Mouse (Mus musculus) urinary bladder, postnatal 25 days (tissue): ENCODE data around the gene Scp2.

Source experiments
- DNase-seq: peaks from one replicate; pipeline ENCODE4 v3.0.0; 2022; ENCODE audit warnings: low spot score

Scp2 gene

GRCm38 (mm10) chr4:108018241-108018923 is 126.4 kb downstream of the Scp2 start:
- DNase-seq: no peak

- DNase-seq: no peak
These were observed 127.0 kb downstream of the Scp2 start for GRCm38 (mm10) chr4:108017839-108018238.

GRCm38 (mm10) chr4:108016321-108016720 is 128.5 kb downstream of the Scp2 start:
- DNase-seq: no peak

GRCm38 (mm10) chr4:108015067-108015765 is 129.6 kb downstream of the Scp2 start:
- DNase-seq: peak; percentile 69

DNA sequence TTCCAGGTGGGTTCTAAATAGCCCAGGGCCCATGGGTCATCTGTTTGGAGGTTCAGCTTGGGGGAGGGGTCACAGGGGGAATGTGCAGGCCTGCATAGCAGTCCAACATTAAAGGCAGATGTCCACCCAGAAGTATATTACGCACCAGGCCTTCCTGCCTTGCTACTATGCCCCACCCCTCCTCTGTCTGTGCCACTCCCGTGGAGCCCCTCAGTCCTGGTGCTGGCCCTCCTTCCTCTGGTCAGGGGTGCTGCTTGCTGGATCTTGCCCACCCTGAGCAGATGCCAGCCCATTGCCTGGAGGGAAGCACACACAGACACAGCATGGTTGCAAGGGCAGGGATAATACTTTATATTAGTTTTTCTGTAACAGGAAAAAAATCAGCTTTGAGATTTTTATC is 130.3 kb downstream of the Scp2 start:
- DNase-seq: no peak

DNA sequence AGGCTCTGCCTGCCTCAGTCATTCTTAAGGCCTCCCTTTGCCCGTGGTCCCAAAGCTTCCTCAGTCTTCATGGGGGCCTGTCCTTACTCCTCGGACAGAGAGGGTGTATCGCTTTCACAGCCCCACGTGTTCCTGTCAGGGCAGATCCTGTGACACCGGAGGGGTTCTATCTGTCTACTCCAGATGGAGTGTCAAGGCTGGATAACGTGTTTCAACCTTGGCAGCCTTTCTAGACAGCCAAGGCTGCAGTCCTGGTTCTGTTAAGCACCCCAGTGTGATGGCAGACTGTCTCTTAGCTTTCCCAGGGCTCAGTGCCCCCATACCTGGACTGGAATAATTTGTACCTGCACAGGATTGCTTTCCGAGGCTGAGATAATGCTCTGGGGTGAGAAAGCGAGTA is 136.3 kb downstream of the Scp2 start:
- DNase-seq: no peak

DNA sequence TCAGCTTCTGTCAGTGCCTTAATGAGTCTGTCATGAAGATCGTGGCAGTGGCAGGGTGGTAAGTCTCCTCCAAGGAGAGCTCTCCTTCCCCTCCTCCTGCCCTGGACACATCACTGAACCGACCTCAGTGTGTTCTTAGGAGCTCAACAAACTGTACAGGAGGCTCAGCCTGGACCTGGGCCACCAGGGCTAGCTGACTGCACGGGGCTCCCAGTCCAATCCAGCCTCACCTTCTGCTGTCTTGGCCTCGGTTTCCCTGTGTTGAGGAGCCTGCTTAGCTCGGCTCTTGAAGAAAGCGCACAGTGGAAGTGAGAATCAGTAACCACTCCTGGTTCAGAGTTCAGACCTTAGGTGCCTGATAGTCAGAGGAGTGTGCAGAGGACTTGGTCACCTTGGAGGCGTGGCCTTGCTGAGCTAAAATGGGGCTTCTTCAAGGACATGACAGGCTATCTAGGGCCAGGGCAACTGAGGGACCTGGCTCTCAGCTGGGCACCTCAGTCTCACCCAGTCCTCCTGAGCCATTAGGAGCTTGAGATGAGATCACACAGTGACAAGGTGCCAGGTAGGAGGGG is 137.2 kb downstream of the Scp2 start:
- no peak for DNase-seq

GRCm38 (mm10) chr4:108005328-108005727 is 139.5 kb downstream of the Scp2 start:
- no peak for DNase-seq

GRCm38 (mm10) chr4:107999380-107999779 is 145.4 kb downstream of the Scp2 start:
- DNase-seq: no peak

DNA sequence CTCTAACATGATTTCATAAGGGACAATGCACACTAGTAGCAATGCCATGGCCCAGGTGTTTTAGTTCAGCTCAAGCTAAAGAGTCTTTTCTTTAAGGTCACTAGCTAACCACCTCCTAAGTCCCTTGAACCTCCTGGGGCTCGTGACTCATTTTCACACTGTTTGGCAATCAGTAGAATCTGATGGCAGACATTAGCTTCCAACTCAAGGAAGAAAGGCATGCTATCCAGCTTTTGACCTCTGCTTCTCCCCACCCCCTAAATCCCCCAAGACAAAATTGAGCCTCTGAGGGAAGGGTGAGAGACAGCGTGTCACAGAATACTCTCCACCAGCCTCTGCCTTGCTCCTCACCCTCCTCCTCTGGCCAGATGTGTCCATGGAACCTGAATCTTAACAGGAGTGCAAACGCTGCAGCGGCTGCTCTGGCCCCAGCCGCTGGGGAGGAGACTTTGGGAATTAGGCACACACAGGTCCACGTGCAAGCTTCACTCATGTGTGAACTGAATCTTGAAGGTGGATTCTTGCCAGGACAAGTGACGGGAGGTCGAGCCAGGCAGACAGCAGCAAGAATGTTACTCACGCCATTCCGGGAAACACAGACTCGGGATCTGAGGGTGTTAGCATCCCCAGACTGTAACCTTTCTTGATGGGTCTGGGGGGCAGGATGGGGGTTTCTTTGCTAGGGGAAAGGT is 146.0 kb downstream of the Scp2 start:
- DNase-seq: peak; percentile 43

- DNase-seq: no peak
These were observed 148.3 kb downstream of the Scp2 start for GRCm38 (mm10) chr4:107996418-107996986.

DNA sequence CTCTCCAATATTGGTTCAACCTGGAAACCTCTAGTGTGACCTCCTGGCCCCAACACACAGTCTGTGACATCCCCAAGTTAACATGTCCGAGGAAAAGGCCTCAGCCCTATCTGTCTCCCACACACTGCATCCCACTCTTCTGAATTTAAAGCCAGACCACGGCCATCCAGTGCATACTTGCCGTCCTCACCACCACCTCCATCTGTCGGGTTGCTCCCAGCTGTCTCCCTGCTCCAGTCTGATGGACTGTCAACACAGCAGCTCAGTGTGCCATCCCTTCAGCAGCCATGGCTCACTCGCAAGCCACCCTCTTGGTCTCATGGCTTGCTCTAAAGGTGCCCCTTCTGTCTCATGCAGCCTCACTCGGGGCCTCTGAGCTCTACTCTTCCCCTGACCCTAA is 149.1 kb downstream of the Scp2 start:
- DNase-seq: no peak

DNA sequence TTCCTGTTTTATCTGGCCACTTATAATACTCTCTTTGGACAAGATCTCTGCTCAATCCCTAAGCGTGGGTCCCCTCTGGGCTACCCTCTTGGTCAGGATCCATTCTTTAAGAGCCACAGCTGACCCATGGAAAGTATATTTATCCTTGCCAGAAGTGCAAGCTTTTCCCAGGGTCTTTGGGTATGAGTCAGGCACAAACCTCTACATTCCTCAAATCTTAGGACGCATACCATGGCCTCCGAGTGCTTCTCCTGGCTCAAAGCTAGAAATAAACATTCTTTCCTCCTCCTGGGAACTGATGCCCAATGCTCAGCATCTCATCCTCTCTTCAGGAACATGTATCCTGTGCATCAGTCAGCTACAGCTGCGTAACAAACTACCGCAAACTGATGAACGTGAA is 149.8 kb downstream of the Scp2 start:
- no peak for DNase-seq
